Mouse (Mus musculus) gastrocnemius, postnatal 36 days (tissue): ENCODE measurements around the gene Ffar3. TPM values are rescaled to one million over a fixed set of nuclear protein-coding genes. Genes with fewer than 3 reads are reported as not detected.

ENCODE experiments used
- total RNA-seq, 2 experiments: library from RNA; stranded (reverse); gene quantifications; 2 replicates each; pipeline ENCODE4 v1.2.3; 2021

Gene Ffar3
- total RNA-seq, 2 experiments from 2014 or later, result not detected

Other genes with a start within 250 kb of the Ffar3 start
- gene Upk1a, start 243.3 kb downstream of the Ffar3 start, total RNA-seq, result not detected
- gene Cox6b1, start 230.0 kb downstream of the Ffar3 start, total RNA-seq, result 1,000 to 10,000 TPM; 1,738 to 1,902 TPM
- not detected for gene Etv2, start 220.3 kb downstream of the Ffar3 start, total RNA-seq
- gene Rbm42, start 205.9 kb downstream of the Ffar3 start, total RNA-seq, result 10 to 100 TPM; 35.7 to 38.1 TPM
- 1 to 10 TPM; 2.9 to 3.2 TPM for gene Haus5, start 191.2 kb downstream of the Ffar3 start, total RNA-seq
- gene Pmis2, start 184.6 kb downstream of the Ffar3 start, total RNA-seq, result 1 to 10 TPM; 2.5 to 2.7 TPM
- gene 2200002J24Rik, start 157.3 kb downstream of the Ffar3 start, total RNA-seq, result not detected
- under 1 TPM; 0.27 to 0.28 TPM for gene Atp4a, start 144.0 kb downstream of the Ffar3 start, total RNA-seq
- gene Tmem147, start 126.6 kb downstream of the Ffar3 start, total RNA-seq, result 100 to 1,000 TPM; 251 to 273 TPM
- gene Gapdhs, start 112.5 kb downstream of the Ffar3 start, total RNA-seq, result not detected
- gene Sbsn, start 104.7 kb downstream of the Ffar3 start, total RNA-seq, result 1 to 10 TPM; 1.7 to 3.9 TPM
- gene Dmkn, start 92.4 kb downstream of the Ffar3 start, total RNA-seq, result under 1 TPM in 1 of 2 experiments, not detected in 1; 0.56 TPM
- gene Krtdap, start 68.3 kb downstream of the Ffar3 start, total RNA-seq, result not detected
- under 1 TPM in 1 of 2 experiments, not detected in 1; 0.35 TPM for gene Ffar2, start 32.4 kb downstream of the Ffar3 start, total RNA-seq
- not detected for gene Ffar1, start 5.4 kb upstream of the Ffar3 start, total RNA-seq
- not detected for gene Cd22, start 24.2 kb upstream of the Ffar3 start, total RNA-seq
- 1 to 10 TPM in 1 of 2 experiments, under 1 TPM in 1; 0.41 to 1.0 TPM for gene Mag, start 58.7 kb upstream of the Ffar3 start, total RNA-seq
- not detected for gene Hamp2, start 68.5 kb upstream of the Ffar3 start, total RNA-seq
- not detected for gene Hamp, start 87.9 kb upstream of the Ffar3 start, total RNA-seq
- 10 to 100 TPM; 74.5 to 80.7 TPM for gene Usf2, start 100.6 kb upstream of the Ffar3 start, total RNA-seq
- gene Lsr, start 117.3 kb upstream of the Ffar3 start, total RNA-seq, result under 1 TPM in 1 of 2 experiments, not detected in 1; 0.49 TPM
- gene Fam187b, start 117.6 kb upstream of the Ffar3 start, total RNA-seq, result not detected
- 10 to 100 TPM in 1 of 2 experiments, 1 to 10 TPM in 1; 9.6 to 11.3 TPM for gene Fxyd5, start 186.3 kb upstream of the Ffar3 start, total RNA-seq
- gene Fxyd7, start 195.3 kb upstream of the Ffar3 start, total RNA-seq, result 1 to 10 TPM; 1.7 to 1.8 TPM
- 1,000 to 10,000 TPM in 1 of 2 experiments, 100 to 1,000 TPM in 1; 991 to 1,156 TPM for gene Fxyd1, start 201.0 kb upstream of the Ffar3 start, total RNA-seq
- 1 to 10 TPM; 2.5 to 4.4 TPM for gene Lgi4, start 203.2 kb upstream of the Ffar3 start, total RNA-seq
- under 1 TPM; 0.77 to 0.96 TPM for gene Fxyd3, start 220.5 kb upstream of the Ffar3 start, total RNA-seq